Mouse (Mus musculus) adrenal gland, adult 8-10 months (tissue): ENCODE data around the gene Olfr392. TPM values are rescaled to one million over a fixed set of nuclear protein-coding genes. Genes with fewer than 3 reads are reported as not detected.

Source experiments
- DNase-seq: peaks from one replicate; pipeline ENCODE4 v3.0.0; 2022
- total RNA-seq, 4 experiments: library from RNA; stranded (reverse); gene quantifications; 2 replicates each; pipeline ENCODE4 v1.2.4; 2022

The Olfr392 gene
- not detected for total RNA-seq

DNA sequence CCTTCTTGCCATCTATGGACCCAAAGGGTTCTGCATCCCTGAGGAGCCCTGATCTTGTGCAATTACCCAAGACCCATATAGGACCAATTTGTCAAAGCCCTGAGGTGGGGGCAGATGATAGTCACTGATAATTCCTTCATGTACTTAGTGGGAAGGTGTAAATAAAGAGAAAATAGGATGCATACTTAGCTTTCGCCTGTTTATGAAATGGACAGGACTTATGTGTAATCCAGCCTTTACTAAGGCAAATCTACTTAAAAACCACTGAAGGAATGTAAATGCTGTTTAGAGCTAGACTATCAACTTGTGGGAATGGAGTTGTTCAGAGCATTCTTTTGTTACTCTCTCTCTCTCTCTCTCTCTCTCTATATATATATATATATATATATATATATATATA, at the start of gene Olfr392:
Gene Olfr392, minus strand, starts transcription at position 101 of the 400 bp plus-strand sequence.
- DNase-seq, result no peak

DNA sequence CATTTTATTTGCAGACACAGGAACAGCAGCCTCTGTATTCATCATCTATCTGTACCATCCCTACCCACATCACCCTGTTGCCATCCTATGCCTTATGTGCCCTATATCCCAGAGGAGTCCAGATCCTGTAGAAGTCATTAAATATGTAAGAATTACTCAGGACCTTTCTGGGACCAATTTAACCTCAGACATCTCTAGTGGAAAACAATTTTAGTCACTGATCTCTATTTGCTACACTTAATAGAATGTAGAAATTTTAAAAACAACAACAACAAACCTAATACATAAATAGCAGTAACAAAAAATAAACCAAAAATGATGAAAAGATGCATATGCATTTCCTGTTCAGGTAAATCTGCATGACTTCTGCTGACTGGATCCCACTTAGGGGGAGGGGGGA, 34.5 kb upstream of the Olfr392 start, which contains the start of gene Olfr393:
Gene Olfr393, minus strand, starts transcription at position 101 of the 400 bp plus-strand sequence.
- DNase-seq, result no peak

DNA sequence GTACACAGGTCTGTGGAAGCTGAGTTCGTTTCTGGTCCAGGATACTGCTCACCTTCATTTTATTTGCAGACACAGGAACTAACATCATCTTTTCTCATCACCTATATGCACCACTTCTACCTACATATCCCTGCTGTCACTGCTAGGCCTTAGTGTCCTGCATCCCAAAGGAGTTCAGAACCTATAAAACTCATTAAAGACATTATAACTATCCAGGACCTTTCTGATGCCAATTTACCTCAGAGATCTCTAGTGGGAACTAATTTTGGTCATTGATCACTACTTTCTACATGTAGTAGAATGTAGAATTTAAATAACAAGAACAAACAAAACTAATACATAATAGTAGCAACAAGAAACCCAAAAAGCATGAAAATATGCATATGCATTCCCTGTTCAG, 13.9 kb downstream of the Olfr392 start, which contains the start of gene Olfr391-ps:
Gene Olfr391-ps, minus strand, starts transcription at position 101 of the 400 bp plus-strand sequence.
- DNase-seq, result no peak

DNA sequence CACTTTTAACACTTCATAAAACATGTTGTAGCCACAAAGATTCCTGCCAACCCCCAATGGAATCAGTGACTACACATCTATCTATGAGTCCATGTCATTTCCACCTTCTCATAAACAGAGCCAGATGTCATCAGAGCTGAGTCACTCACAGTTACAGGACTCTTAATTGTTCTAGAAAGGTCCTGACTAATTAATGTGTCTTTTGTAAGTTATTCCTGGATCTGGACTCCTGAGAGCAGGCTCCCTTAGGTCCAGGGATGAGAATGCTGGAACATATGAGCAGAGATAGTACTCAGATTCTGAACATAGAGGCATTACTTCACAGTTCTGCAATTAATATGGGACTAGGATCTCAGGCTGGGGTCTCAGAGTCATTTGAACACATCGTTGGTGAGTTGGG, 34.2 kb downstream of the Olfr392 start, which contains the start of gene Olfr390:
Gene Olfr390, plus strand, starts transcription at position 301 of the 400 bp plus-strand sequence.
- no peak for DNase-seq

DNA sequence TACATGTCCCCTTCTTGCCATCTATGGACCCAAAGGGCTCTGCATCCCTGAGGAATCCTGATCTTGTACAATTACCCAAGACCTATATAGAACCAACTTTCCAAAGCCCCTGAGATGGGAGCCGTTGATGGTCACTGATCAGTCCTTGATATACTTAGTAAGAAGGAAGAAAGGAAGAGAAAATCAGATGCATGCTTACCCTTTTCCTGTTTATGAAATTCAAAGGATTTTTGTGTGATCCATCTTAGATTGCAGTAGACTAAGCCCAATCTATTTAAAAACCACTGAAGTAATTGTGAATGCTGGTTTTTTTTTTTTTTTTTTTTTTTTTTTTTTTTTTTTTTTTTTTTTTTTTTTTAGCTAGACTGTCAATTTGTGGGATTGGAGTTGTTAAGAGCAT, 36.2 kb downstream of the Olfr392 start, which contains the start of gene Olfr389:
Gene Olfr389, minus strand, starts transcription at position 101 of the 400 bp plus-strand sequence.
- DNase-seq, result no peak

Other genes with a start within 250 kb of the Olfr392 start
- not detected for gene Olfr385, start 224.0 kb downstream of the Olfr392 start, total RNA-seq
- under 1 TPM in 1 of 4 experiments, not detected in 3; 0.31 TPM for gene Olfr384, start 218.5 kb downstream of the Olfr392 start, total RNA-seq
- not detected for gene Zfp735, start 128.3 kb downstream of the Olfr392 start, total RNA-seq
- not detected for gene Olfr389, start 36.3 kb downstream of the Olfr392 start, total RNA-seq
- not detected for gene Olfr390, start 34.1 kb downstream of the Olfr392 start, total RNA-seq
- gene Olfr391-ps, start 14.0 kb downstream of the Olfr392 start, total RNA-seq, result not detected
- not detected for gene Olfr393, start 34.4 kb upstream of the Olfr392 start, total RNA-seq
- not detected for gene Olfr394, start 73.7 kb upstream of the Olfr392 start, total RNA-seq
- gene Olfr395, start 92.2 kb upstream of the Olfr392 start, total RNA-seq, result not detected
- not detected for gene Olfr23, start 119.6 kb upstream of the Olfr392 start, total RNA-seq
- gene Olfr397, start 143.8 kb upstream of the Olfr392 start, total RNA-seq, result not detected
- not detected for gene Olfr398, start 173.4 kb upstream of the Olfr392 start, total RNA-seq
- not detected for gene Olfr139, start 239.5 kb upstream of the Olfr392 start, total RNA-seq
- gene Olfr399, start 239.6 kb upstream of the Olfr392 start, total RNA-seq, result not detected